Mouse (Mus musculus): ENCODE measurements around the gene Il9.

GRCm38 (mm10) chr13:56463261-56463660 is 18.8 kb downstream of the Il9 start:
- no peak for TF ChIP-seq CTCF (IDR thresholded peaks at IDR 0.05; ENCODE audit: low read depth)
- TF ChIP-seq EP300 (IDR thresholded peaks at IDR 0.05; ENCODE audit: low read depth), result no peak
